Mouse (Mus musculus) hindbrain, embryonic 11.5 days (tissue): ENCODE results near the gene Sytl2. TPM values are rescaled to one million over a fixed set of nuclear protein-coding genes. Genes with fewer than 3 reads are reported as not detected.

Experiments used
- ATAC-seq: fragments of 200-750 bp; cut with Nextera tagmentation; 2 replicates; pipeline ENCODE4 v1.8.0; 2017; ENCODE audit warnings: mild to moderate bottlenecking, moderate TSS enrichment, moderate library complexity; ENCODE audit not compliant: low FRiP score
- DNase-seq: peaks from one replicate; pipeline ENCODE4 v3.0.0-alpha.2; 2015; ENCODE audit warnings: low spot score
- H3K27ac ChIP-seq: fragments of 300-500 bp; sonication (generic); 2 replicates; pipeline ENCODE4 v1.5.1; 2014; ENCODE audit warnings: mild to moderate bottlenecking, low read depth, low read length
- H3K27me3 ChIP-seq: fragments of 300-500 bp; sonication (generic); 2 replicates; pipeline ENCODE4 v1.6.1; 2014; ENCODE audit warnings: mild to moderate bottlenecking, low read length, moderate library complexity, mixed read lengths; ENCODE audit not compliant: control insufficient read depth, insufficient read depth
- H3K36me3 ChIP-seq: fragments of 300-500 bp; sonication (generic); 2 replicates; pipeline ENCODE4 v1.6.1; 2014; ENCODE audit warnings: mild to moderate bottlenecking, low read length, moderate library complexity, mixed read lengths; ENCODE audit not compliant: control insufficient read depth, insufficient read depth
- H3K4me1 ChIP-seq: fragments of 300-500 bp; sonication (generic); replicated peaks from 2 replicates; pipeline ENCODE4 v1.6.1; 2014; ENCODE audit warnings: low read length, mixed read lengths; ENCODE audit not compliant: control insufficient read depth, insufficient read depth
- H3K4me2 ChIP-seq: fragments of 300-500 bp; sonication (generic); replicated peaks from 2 replicates; pipeline ENCODE4 v1.6.1; 2014; ENCODE audit warnings: mild to moderate bottlenecking, low read depth, low read length
- H3K4me3 ChIP-seq: fragments of 300-500 bp; sonication (generic); 2 replicates; pipeline ENCODE4 v1.5.1; 2014; ENCODE audit warnings: low read depth, low read length
- H3K9ac ChIP-seq: fragments of 300-500 bp; sonication (generic); 2 replicates; pipeline ENCODE4 v1.6.1; 2014; ENCODE audit warnings: low read depth, low read length
- H3K9me3 ChIP-seq: fragments of 300-500 bp; sonication (generic); 2 replicates; pipeline ENCODE4 v1.6.1; 2016; ENCODE audit warnings: low read length; ENCODE audit not compliant: control insufficient read depth
- WGBS: fragments of 180-500 bp; shearing (Covaris S2); extraction: QIAGEN DNeasy Blood & Tissue Kit; methylation state at CpG from one replicate; pipeline ENCODE4 v1.1.7; 2014; 5-methylcytosine and 5-hydroxymethylcytosine counted together
- polyA plus RNA-seq: library from polyadenylated mRNA; unstranded; fragments of >200 nt; fragmentation: Nextera tagmentation; extraction: Ambion mirVana; gene quantifications from 2 replicates; pipeline ENCODE4 v1.2.1, GENCODE M21; 2014

Sytl2 gene
- polyA plus RNA-seq, 1 experiment from 2014 or later = 5.0 TPM

- 91% methylated on average over 5 of the region's 5 CpGs for WGBS
- H3K27me3 ChIP-seq = no peaks in the 10 kb centered on the region
Measured at GRCm38 (mm10) chr7:90347779-90348437, 45.9 kb downstream of the Sytl2 start.

GRCm38 (mm10) chr7:90349014-90349413, 47.0 kb downstream of the Sytl2 start:
- 82% methylated on average over 5 of the region's 5 CpGs for WGBS
- H3K4me1 ChIP-seq = no peaks in the 10 kb centered on the region
- no peak overlapping the region for H3K9ac ChIP-seq
- no peaks in the 10 kb centered on the region for H3K27me3 ChIP-seq
- H3K4me2 ChIP-seq = no peak overlapping the region
- no peak overlapping the region for H3K27ac ChIP-seq
- H3K9me3 ChIP-seq = no peaks in the 10 kb centered on the region
- H3K4me3 ChIP-seq = no peak overlapping the region
- H3K36me3 ChIP-seq = no peaks in the 10 kb centered on the region
- DNase-seq (no peak), ATAC-seq (no peak)

More at GRCm38 (mm10) chr7:90347779-90348437, 45.9 kb downstream of the Sytl2 start:
- ATAC-seq (no peak), DNase-seq (no peak)
- no peak overlapping the region for H3K27ac ChIP-seq
- H3K4me3 ChIP-seq = no peak overlapping the region
- H3K9me3 ChIP-seq = no peaks in the 10 kb centered on the region
- H3K4me2 ChIP-seq = no peak overlapping the region
- no peak overlapping the region for H3K9ac ChIP-seq
- H3K36me3 ChIP-seq = no peaks in the 10 kb centered on the region
- no peaks in the 10 kb centered on the region for H3K4me1 ChIP-seq

- DNase-seq (no peak), ATAC-seq (no peak)
- Histone ChIP-seq H3K27ac (no peak overlapping the region), H3K9ac (no peak overlapping the region), H3K4me1 (no peaks in the 10 kb centered on the region), H3K4me3 (no peak overlapping the region), H3K36me3 (no peaks in the 10 kb centered on the region), H3K4me2 (no peak overlapping the region), H3K27me3 (no peaks in the 10 kb centered on the region), H3K9me3 (no peaks in the 10 kb centered on the region)
- WGBS = 98% methylated on average over 3 of the region's 3 CpGs
Measured at GRCm38 (mm10) chr7:90352183-90352582, 50.1 kb downstream of the Sytl2 start.

- Histone ChIP-seq H3K4me3 (no peak overlapping the region), H3K27ac (no peak overlapping the region), H3K9ac (no peak overlapping the region), H3K36me3 (no peaks in the 10 kb centered on the region), H3K27me3 (no peaks in the 10 kb centered on the region), H3K9me3 (no peaks in the 10 kb centered on the region), H3K4me1 (no peaks in the 10 kb centered on the region), H3K4me2 (no peak overlapping the region)
- ATAC-seq (no peak), DNase-seq (no peak)
- WGBS = 86% methylated on average over 12 of the region's 12 CpGs
Measured at GRCm38 (mm10) chr7:90353488-90354228, 51.6 kb downstream of the Sytl2 start.

GRCm38 (mm10) chr7:90354229-90354604, 52.2 kb downstream of the Sytl2 start:
- H3K9me3 ChIP-seq = no peaks in the 10 kb centered on the region
- H3K4me3 ChIP-seq = no peak overlapping the region
- H3K36me3 ChIP-seq = no peaks in the 10 kb centered on the region
- DNase-seq (no peak), ATAC-seq (no peak)
- no peak overlapping the region for H3K4me2 ChIP-seq
- no peaks in the 10 kb centered on the region for H3K4me1 ChIP-seq
- H3K27ac ChIP-seq = no peak overlapping the region
- no peaks in the 10 kb centered on the region for H3K27me3 ChIP-seq
- H3K9ac ChIP-seq = no peak overlapping the region
- 86% methylated on average over 2 of the region's 2 CpGs for WGBS

- Histone ChIP-seq H3K36me3 (no peaks in the 10 kb centered on the region), H3K27ac (no peak overlapping the region), H3K27me3 (no peaks in the 10 kb centered on the region), H3K9ac (no peak overlapping the region), H3K9me3 (no peaks in the 10 kb centered on the region), H3K4me2 (no peak overlapping the region), H3K4me3 (no peak overlapping the region), H3K4me1 (no peaks in the 10 kb centered on the region)
- 91% methylated on average over 3 of the region's 3 CpGs for WGBS
- no peak for DNase-seq
- ATAC-seq = no peak
Measured at GRCm38 (mm10) chr7:90355454-90355853, 53.4 kb downstream of the Sytl2 start.

- Histone ChIP-seq H3K4me2 (no peak overlapping the region), H3K36me3 (no peaks in the 10 kb centered on the region), H3K4me3 (no peak overlapping the region), H3K9ac (no peak overlapping the region), H3K9me3 (no peaks in the 10 kb centered on the region), H3K4me1 (no peaks in the 10 kb centered on the region), H3K27me3 (no peaks in the 10 kb centered on the region), H3K27ac (no peak overlapping the region)
- WGBS = 54% methylated on average over 2 of the region's 2 CpGs
- DNase-seq = no peak
- ATAC-seq = no peak
Measured at GRCm38 (mm10) chr7:90355995-90356394, 53.9 kb downstream of the Sytl2 start.

- DNase-seq = no peak
- no peaks in the 10 kb centered on the region for H3K36me3 ChIP-seq
- no peaks in the 10 kb centered on the region for H3K27me3 ChIP-seq
- no peaks in the 10 kb centered on the region for H3K9me3 ChIP-seq
- H3K9ac ChIP-seq = no peak overlapping the region
- WGBS = 64% methylated on average over 7 of the region's 7 CpGs
- no peak for ATAC-seq
- no peak overlapping the region for H3K4me2 ChIP-seq
- no peaks in the 10 kb centered on the region for H3K4me1 ChIP-seq
- H3K4me3 ChIP-seq = no peak overlapping the region
- H3K27ac ChIP-seq = no peak overlapping the region
Measured at GRCm38 (mm10) chr7:90362788-90363187, 60.7 kb downstream of the Sytl2 start.
